In genomic region chr4:82874791-82875190, GRCm38 (mm10) we compare ENCODE assay signal across 32 mouse cellular contexts. TPM values are rescaled to one million over a fixed set of nuclear protein-coding genes. Genes with fewer than 3 reads are reported as not detected.
DNase-seq lines count a peak whose midpoint lies in the region; ATAC-seq and TF ChIP-seq lines count a peak whose summit lies in the region.
"Had no signal": no experiment of that assay in that cellular context is flagged by ENCODE, and none has a peak within 500 bp of the region (broad histone marks: within the 10 kb centered on the region; RNA-seq: fewer than 3 reads in every experiment).

No protein-coding gene starts in this region.

- H3K4me2 ChIP-seq in kidney, embryonic 14.5 days (replicated peaks; ENCODE audit: low read depth, low read length) = no peak overlapping the region
- no peak overlapping the region for H3K4me2 ChIP-seq in kidney, embryonic 16.5 days (replicated peaks; ENCODE audit: low read depth, low read length)
- H3K4me2 ChIP-seq in liver, postnatal 0 days (ENCODE audit: low read depth, low read length) = 0 out of 2 replicates have a peak overlapping the region, but pooled peaks have one; percentile 11
- no peak overlapping the region for H3K4me2 ChIP-seq in liver, embryonic 11.5 days
- peak overlapping the region; percentile 64 for H3K4me2 ChIP-seq in CH12.LX (ENCODE audit: insufficient read depth, low read depth, poor library complexity, severe bottlenecking)
- H3K4me2 ChIP-seq: embryonic facial prominence, embryonic 13.5 days; forebrain, embryonic 12.5 days; forebrain, embryonic 15.5 days; heart, embryonic 12.5 days; heart, embryonic 15.5 days; hindbrain, embryonic 13.5 days had no signal

- in situ Hi-C loops in CH12.LX (cut with MboI; ENCODE audit: low pct_ligation_motif_present, low pct_unique_long_range_greater_than_20kb, low sequenced_read_pairs) = no loop called here

- no peak for TF ChIP-seq EP300 in liver, postnatal 0 days (IDR thresholded peaks at IDR 0.05; ENCODE audit: low read depth)
- no peak for TF ChIP-seq EP300 in CH12.LX (IDR thresholded peaks at IDR 0.05; ENCODE audit: low read length)

- TF ChIP-seq POLR2A in kidney, adult 2 months (IDR thresholded peaks at IDR 0.05; ENCODE audit: low read depth, low read length) = no peak
- no peak for TF ChIP-seq POLR2A in CH12.LX (IDR thresholded peaks at IDR 0.05; ENCODE audit: low read depth, low read length)

- no peaks in the 10 kb centered on the region for H3K79me2 ChIP-seq in CH12.LX (replicated peaks; ENCODE audit: control insufficient read depth, extremely low read depth, insufficient read depth, poor library complexity, severe bottlenecking)

- H3K4me3 ChIP-seq in kidney, adult 2 months (ENCODE audit: insufficient read depth, low read depth, low read length) = no peak overlapping the region
- no peak overlapping the region for H3K4me3 ChIP-seq in kidney, embryonic 14.5 days (ENCODE audit: low read length)
- no peak overlapping the region for H3K4me3 ChIP-seq in kidney, embryonic 16.5 days (ENCODE audit: low read length)
- H3K4me3 ChIP-seq in liver, postnatal 0 days (ENCODE audit: low read depth, low read length) = no peak overlapping the region
- H3K4me3 ChIP-seq in liver, embryonic 11.5 days (ENCODE audit: low read depth, low read length) = no peak overlapping the region
- no peak overlapping the region for H3K4me3 ChIP-seq in CH12.LX (replicated peaks in 1 of 3; ENCODE audit: low read depth in 2 of 3, low read length in 2 of 3, poor library complexity in 1 of 3)
- H3K4me3 ChIP-seq: embryonic facial prominence, embryonic 10.5 days; embryonic facial prominence, embryonic 13.5 days; erythroblast, embryonic 14.5 days; forebrain, embryonic 12.5 days; forebrain, embryonic 15.5 days; heart, embryonic 12.5 days; heart, embryonic 15.5 days; hindbrain, embryonic 10.5 days; hindbrain, embryonic 13.5 days had no signal

- DNase-seq in kidney, adult 2 months = peak; percentile 59
- DNase-seq in kidney, postnatal 14 days = peak; percentile 8
- DNase-seq in liver, postnatal 0 days = no peak
- no peak for DNase-seq in liver, embryonic 11.5 days (ENCODE audit: low spot score)
- DNase-seq in CH12.LX (ENCODE audit: extremely low read depth) = no peak
- no peak for DNase-seq in cerebellum, adult 8-10 months
- DNase-seq: adrenal gland, postnatal 10 days; adrenal gland, postnatal 36 days; cerebellum, adult 18-20 months; cerebellum, postnatal 10 days; cerebellum, postnatal 36 days; embryo, embryonic 11 days; gastrocnemius, postnatal 25 days; heart, adult 18-20 months; heart, postnatal 10 days; heart, postnatal 36 days had no signal

- no peaks in the 10 kb centered on the region for H3K9me3 ChIP-seq in kidney, embryonic 14.5 days (ENCODE audit: control insufficient read depth, low read length)
- H3K9me3 ChIP-seq in kidney, embryonic 16.5 days (ENCODE audit: low read length) = no peaks in the 10 kb centered on the region
- H3K9me3 ChIP-seq in liver, postnatal 0 days (ENCODE audit: low read length) = no peaks in the 10 kb centered on the region
- no peaks in the 10 kb centered on the region for H3K9me3 ChIP-seq in liver, embryonic 11.5 days (ENCODE audit: control insufficient read depth, low read length)
- no peaks in the 10 kb centered on the region for H3K9me3 ChIP-seq in CH12.LX (replicated peaks; ENCODE audit: low read length)
- H3K9me3 ChIP-seq: embryonic facial prominence, embryonic 10.5 days; embryonic facial prominence, embryonic 13.5 days; forebrain, embryonic 12.5 days; forebrain, embryonic 15.5 days; G1E; heart, embryonic 12.5 days; heart, embryonic 15.5 days; hindbrain, embryonic 10.5 days; hindbrain, embryonic 13.5 days had no signal

- WGBS in kidney, adult 2 months = 52% methylated on average over 4 of the region's 4 CpGs
- WGBS in kidney, embryonic 14.5 days = 65% methylated on average over 4 of the region's 4 CpGs
- WGBS in kidney, embryonic 16.5 days = 55% methylated on average over 4 of the region's 4 CpGs
- 48% methylated on average over 4 of the region's 4 CpGs for WGBS in liver, postnatal 0 days (ENCODE audit: insufficient replicate concordance)
- WGBS in liver, embryonic 11.5 days = 55% methylated on average over 4 of the region's 4 CpGs

- H3K9ac ChIP-seq in kidney, embryonic 14.5 days (ENCODE audit: low read depth, low read length) = no peak overlapping the region
- no peak overlapping the region for H3K9ac ChIP-seq in kidney, embryonic 16.5 days (replicated peaks; ENCODE audit: low read length)
- no peak overlapping the region for H3K9ac ChIP-seq in liver, postnatal 0 days (replicated peaks)
- H3K9ac ChIP-seq in liver, embryonic 11.5 days (ENCODE audit: low read depth, low read length) = no peak overlapping the region
- H3K9ac ChIP-seq in CH12.LX (ENCODE audit: insufficient read depth, low read depth) = no peak overlapping the region
- H3K9ac ChIP-seq: embryonic facial prominence, embryonic 13.5 days; forebrain, embryonic 12.5 days; forebrain, embryonic 15.5 days; heart, embryonic 12.5 days; heart, embryonic 15.5 days; hindbrain, embryonic 13.5 days had no signal

- no peak overlapping the region for H3K27ac ChIP-seq in kidney, adult 2 months (ENCODE audit: insufficient read depth, low read depth, low read length)
- H3K27ac ChIP-seq in kidney, embryonic 14.5 days (ENCODE audit: low read depth, low read length) = no peak overlapping the region
- H3K27ac ChIP-seq in kidney, embryonic 16.5 days (ENCODE audit: low read length) = no peak overlapping the region
- no peak overlapping the region for H3K27ac ChIP-seq in liver, postnatal 0 days (ENCODE audit: low read depth)
- no peak overlapping the region for H3K27ac ChIP-seq in liver, embryonic 11.5 days (ENCODE audit: low read depth, low read length)
- no peak overlapping the region for H3K27ac ChIP-seq in CH12.LX (ENCODE audit: insufficient read depth, low read depth)
- H3K27ac ChIP-seq: embryonic facial prominence, embryonic 10.5 days; embryonic facial prominence, embryonic 13.5 days; forebrain, embryonic 12.5 days; forebrain, embryonic 15.5 days; heart, embryonic 15.5 days; hindbrain, embryonic 10.5 days; hindbrain, embryonic 13.5 days had no signal

- no peaks in the 10 kb centered on the region for H3K4me1 ChIP-seq in kidney, adult 2 months (ENCODE audit: control insufficient read depth, insufficient read depth, low read length)
- H3K4me1 ChIP-seq in kidney, embryonic 14.5 days (ENCODE audit: control insufficient read depth, insufficient read depth, low read length) = no peaks in the 10 kb centered on the region
- H3K4me1 ChIP-seq in kidney, embryonic 16.5 days (ENCODE audit: insufficient read depth, low read length) = no peaks in the 10 kb centered on the region
- no peaks in the 10 kb centered on the region; the same call in none of the 2 replicates for H3K4me1 ChIP-seq in liver, postnatal 0 days (ENCODE audit: insufficient read depth)
- no peaks in the 10 kb centered on the region for H3K4me1 ChIP-seq in liver, embryonic 11.5 days (replicated peaks; ENCODE audit: control insufficient read depth, insufficient read depth, low read length)
- H3K4me1 ChIP-seq in CH12.LX (ENCODE audit: control insufficient read depth in 1 of 2, insufficient read depth in 2 of 2) = 0 out of 4 replicates have a peak, but pooled peaks cover 0 to 2% of the 10 kb centered on the region in 2 experiments
- H3K4me1 ChIP-seq: forebrain, embryonic 15.5 days; hindbrain, embryonic 13.5 days had no signal

- TF ChIP-seq RAD21 in CH12.LX (IDR thresholded peaks at IDR 0.05; ENCODE audit: low read depth, low read length) = no peak

- no peak for TF ChIP-seq CTCF in kidney, adult 2 months (conservative IDR thresholded peaks at IDR 0.05; ENCODE audit: insufficient read depth, insufficient read length, low read depth, low read length)
- TF ChIP-seq CTCF in liver, postnatal 0 days (IDR thresholded peaks at IDR 0.05; ENCODE audit: low read depth) = no peak
- TF ChIP-seq CTCF in CH12.LX (conservative IDR thresholded peaks at IDR 0.05 in 1 of 2, IDR thresholded peaks at IDR 0.05 in 1 of 2; ENCODE audit: low read depth in 2 of 2, low read length in 2 of 2) = no peak

- no peaks in the 10 kb centered on the region for H3K36me3 ChIP-seq in kidney, adult 2 months (ENCODE audit: control insufficient read depth, insufficient read depth, low read length)
- no peaks in the 10 kb centered on the region for H3K36me3 ChIP-seq in kidney, embryonic 14.5 days (ENCODE audit: control insufficient read depth, insufficient read depth, low read length)
- no peaks in the 10 kb centered on the region for H3K36me3 ChIP-seq in kidney, embryonic 16.5 days (ENCODE audit: insufficient read depth, low read length)
- no peaks in the 10 kb centered on the region for H3K36me3 ChIP-seq in liver, postnatal 0 days (replicated peaks; ENCODE audit: insufficient read depth, low read length)
- no peaks in the 10 kb centered on the region for H3K36me3 ChIP-seq in liver, embryonic 11.5 days (ENCODE audit: control insufficient read depth, insufficient read depth, low read length)
- H3K36me3 ChIP-seq in CH12.LX (replicated peaks in 1 of 2; ENCODE audit: control insufficient read depth in 1 of 2, insufficient read depth in 1 of 2, low read length in 1 of 2) = no peaks in the 10 kb centered on the region
- H3K36me3 ChIP-seq: embryonic facial prominence, embryonic 10.5 days; embryonic facial prominence, embryonic 13.5 days; forebrain, embryonic 12.5 days; forebrain, embryonic 15.5 days; G1E; heart, embryonic 12.5 days; heart, embryonic 15.5 days; hindbrain, embryonic 10.5 days; hindbrain, embryonic 13.5 days had no signal

- dilution Hi-C loops in CH12.LX (cut with MboI; ENCODE audit: extremely low pct_ligation_motif_present, extremely low pct_unique_long_range_greater_than_20kb, low sequenced_read_pairs) = no loop called here

- H3K27me3 ChIP-seq in kidney, adult 2 months (replicated peaks; ENCODE audit: control insufficient read depth, insufficient read depth, low read length) = no peaks in the 10 kb centered on the region
- no peaks in the 10 kb centered on the region for H3K27me3 ChIP-seq in kidney, embryonic 14.5 days (ENCODE audit: control insufficient read depth, insufficient read depth, low read length)
- H3K27me3 ChIP-seq in kidney, embryonic 16.5 days (ENCODE audit: insufficient read depth, low read length) = no peaks in the 10 kb centered on the region
- H3K27me3 ChIP-seq in liver, postnatal 0 days (ENCODE audit: insufficient read depth, low read length) = no peaks in the 10 kb centered on the region
- no peaks in the 10 kb centered on the region for H3K27me3 ChIP-seq in liver, embryonic 11.5 days (replicated peaks; ENCODE audit: control insufficient read depth, insufficient read depth, low read length)
- no peaks in the 10 kb centered on the region for H3K27me3 ChIP-seq in CH12.LX (replicated peaks)
- H3K27me3 ChIP-seq: embryonic facial prominence, embryonic 13.5 days; forebrain, embryonic 12.5 days; forebrain, embryonic 15.5 days; heart, embryonic 12.5 days; heart, embryonic 15.5 days; hindbrain, embryonic 13.5 days; Patski had no signal

- no peak for ATAC-seq in kidney, embryonic 14.5 days (ENCODE audit: low FRiP score, low TSS enrichment)
- ATAC-seq in kidney, embryonic 16.5 days (ENCODE audit: low FRiP score, low TSS enrichment) = no peak
- no peak for ATAC-seq in liver, postnatal 0 days
- no peak for ATAC-seq in liver, embryonic 11.5 days (replicated peaks; ENCODE audit: low FRiP score)
- ATAC-seq: forebrain, embryonic 15.5 days; Patski had no signal

RNA-seq across cellular contexts. Expression of gene Cer1, which starts 10.2 kb away (rescaled TPM):
- polyA plus RNA-seq in kidney, adult 2 months (2012; rRNA removed) = not detected in 2 replicates
- not detected in 2 replicates for polyA plus RNA-seq in kidney, embryonic 14.5 days (2014; fragmentation: Nextera tagmentation; extraction: Ambion mirVana)
- polyA plus RNA-seq in kidney, embryonic 16.5 days (2015; fragmentation: Nextera tagmentation; extraction: Ambion mirVana) = not detected in 2 replicates
- not detected in 2 replicates for polyA plus RNA-seq in liver, postnatal 0 days (2015; fragmentation: Nextera tagmentation; extraction: Ambion mirVana)
- polyA plus RNA-seq in liver, embryonic 11.5 days (2014; fragmentation: Nextera tagmentation; extraction: Ambion mirVana) = not detected in 2 replicates
- total RNA-seq in CH12.LX (2012; rRNA removed) (not detected in 2 replicates), CH12.LX (2014; rRNA removed) (not detected in 2 replicates)
- polyA plus RNA-seq in CH12.LX (2012; ENCODE audit: insufficient read length, low read depth) = not detected in 2 replicates
- total RNA-seq: adrenal gland, adult 18-20 months; adrenal gland, postnatal 10 days; adrenal gland, postnatal 36 days; G1E; gastrocnemius, adult 8-10 months; gastrocnemius, postnatal 25 days; heart, adult 18-20 months; heart, postnatal 10 days; heart, postnatal 36 days had no signal
- polyA plus RNA-seq: embryonic facial prominence, embryonic 10.5 days; erythroblast, embryonic 14.5 days; forebrain, embryonic 12.5 days; G1E; gonadal fat pad, adult 2 months; heart, embryonic 12.5 days; heart, embryonic 15.5 days; hindbrain, embryonic 10.5 days; hindbrain, embryonic 13.5 days; Patski had no signal

RNA-seq across cellular contexts. Expression of gene Zdhhc21, which starts 15.0 kb away (rescaled TPM):
- 3.4 and 3.6 TPM in 2 replicates for polyA plus RNA-seq in kidney, adult 2 months (2012; rRNA removed)
- polyA plus RNA-seq in kidney, embryonic 14.5 days (2014; fragmentation: Nextera tagmentation; extraction: Ambion mirVana) = 8.2 and 14.3 TPM in 2 replicates
- 12.2 and 16.4 TPM in 2 replicates for polyA plus RNA-seq in kidney, embryonic 16.5 days (2015; fragmentation: Nextera tagmentation; extraction: Ambion mirVana)
- 2.6 and 2.7 TPM in 2 replicates for polyA plus RNA-seq in liver, postnatal 0 days (2015; fragmentation: Nextera tagmentation; extraction: Ambion mirVana)
- polyA plus RNA-seq in liver, embryonic 11.5 days (2014; fragmentation: Nextera tagmentation; extraction: Ambion mirVana) = 10.9 and 11.0 TPM in 2 replicates
- 8.3 and 10.3 TPM in 2 replicates for total RNA-seq in CH12.LX (2012; rRNA removed)
- total RNA-seq in CH12.LX (2014; rRNA removed) = 14.0 and 15.0 TPM in 2 replicates
- 13.7 and 16.1 TPM in 2 replicates for polyA plus RNA-seq in CH12.LX (2012; ENCODE audit: insufficient read length, low read depth)
- polyA plus RNA-seq: erythroblast, embryonic 14.5 days had no signal

Comparison
In these comparisons a context has a peak if more than half of its experiments do, and no peak if none do; other contexts are left out.
1. H3K4me2 ChIP-seq: peak in liver, postnatal 0 days (single experiment) and CH12.LX (single experiment); none in kidney, embryonic 14.5 days (single experiment), kidney, embryonic 16.5 days (single experiment) and liver, embryonic 11.5 days (single experiment).
2. DNase-seq: peak in kidney, adult 2 months (single experiment) and kidney, postnatal 14 days (single experiment); none in liver, postnatal 0 days (single experiment), liver, embryonic 11.5 days (single experiment), CH12.LX (single experiment) and cerebellum, adult 8-10 months (single experiment).